Mouse (Mus musculus) liver, embryonic 11.5 days (tissue): ENCODE data around the gene Nudt10. TPM values are rescaled to one million over a fixed set of nuclear protein-coding genes. Genes with fewer than 3 reads are reported as not detected.
"Not testable (repeated sequence)": the region's sequence is repeated elsewhere in the genome, so short reads cannot be mapped to it uniquely, and the experiment has no call there.

Source experiments
- ATAC-seq: fragments of 200-750 bp; cut with Nextera tagmentation; replicated peaks from 2 replicates; pipeline ENCODE4 v1.8.0; 2017; ENCODE audit warnings: moderate number of reproducible peaks, mild to moderate bottlenecking, moderate TSS enrichment, moderate library complexity; ENCODE audit not compliant: low FRiP score
- DNase-seq: peaks from one replicate; pipeline ENCODE4 v3.0.0-alpha.2; 2017; ENCODE audit warnings: low spot score
- H3K27ac ChIP-seq: fragments of 300-500 bp; sonication (generic); 2 replicates; pipeline ENCODE4 v1.5.1; 2014; ENCODE audit warnings: mild to moderate bottlenecking, low read depth, low read length, control low read depth
- H3K27me3 ChIP-seq: fragments of 300-500 bp; sonication (generic); replicated peaks from 2 replicates; pipeline ENCODE4 v1.6.1; 2014; ENCODE audit warnings: low read length, mixed read lengths; ENCODE audit not compliant: control insufficient read depth, insufficient read depth
- H3K36me3 ChIP-seq: fragments of 300-500 bp; sonication (generic); 2 replicates; pipeline ENCODE4 v1.6.1; 2014; ENCODE audit warnings: mild to moderate bottlenecking, low read length, moderate library complexity, mixed read lengths; ENCODE audit not compliant: control insufficient read depth, insufficient read depth
- H3K4me1 ChIP-seq: fragments of 300-500 bp; sonication (generic); replicated peaks from 2 replicates; pipeline ENCODE4 v1.6.1; 2014; ENCODE audit warnings: low read length, mixed read lengths; ENCODE audit not compliant: control insufficient read depth, insufficient read depth
- H3K4me2 ChIP-seq: fragments of 300-500 bp; sonication (generic); 2 replicates; pipeline ENCODE4 v1.6.1; 2014; ENCODE audit warnings: mild to moderate bottlenecking, control low read depth, moderate library complexity
- H3K4me3 ChIP-seq: fragments of 300-500 bp; sonication (generic); 2 replicates; pipeline ENCODE4 v1.5.1; 2014; ENCODE audit warnings: low read depth, low read length, control low read depth
- H3K9ac ChIP-seq: fragments of 300-500 bp; sonication (generic); 2 replicates; pipeline ENCODE4 v1.6.1; 2014; ENCODE audit warnings: low read depth, low read length, control low read depth
- H3K9me3 ChIP-seq: fragments of 300-500 bp; sonication (generic); 2 replicates; pipeline ENCODE4 v1.6.1; 2016; ENCODE audit warnings: low read length, inconsistent platforms, mixed read lengths; ENCODE audit not compliant: control insufficient read depth
- WGBS: fragments of 180-500 bp; shearing (Covaris S2); extraction: QIAGEN DNeasy Blood & Tissue Kit; methylation state at CpG from one replicate; pipeline ENCODE4 v1.1.7; 2014; 5-methylcytosine and 5-hydroxymethylcytosine counted together
- polyA plus RNA-seq: library from polyadenylated mRNA; unstranded; fragments of >200 nt; fragmentation: Nextera tagmentation; extraction: Ambion mirVana; gene quantifications from 2 replicates; pipeline ENCODE4 v1.2.1, GENCODE M21; 2014

The Nudt10 gene
- polyA plus RNA-seq, result 2.2 and 3.1 TPM in 2 replicates

- not testable (repeated sequence) for H3K27me3 ChIP-seq, H3K27ac ChIP-seq, DNase-seq, H3K36me3 ChIP-seq, H3K9ac ChIP-seq, H3K4me3 ChIP-seq, H3K9me3 ChIP-seq, H3K4me1 ChIP-seq
- WGBS, result no CpG with 5 or more reads among the region's 116 CpGs
- peak; percentile 71 for ATAC-seq
- H3K4me2 ChIP-seq, result peak within 1 kb of the TSS; percentile 10; the same call in 1 of the 2 replicates
Observed at GRCm38 (mm10) chrX:6172823-6173640, at the start of gene Nudt10. TSS of gene Nudt10 (minus strand) at chrX:6173015.

GRCm38 (mm10) chrX:6172136-6172822 lies 536 bp downstream of the Nudt10 start:
- peak; percentile 34; the same call in 1 of the 2 replicates for ATAC-seq

GRCm38 (mm10) chrX:6171718-6172117 lies 1.1 kb downstream of the Nudt10 start:
- no peaks in the 10 kb centered on the region for H3K9me3 ChIP-seq
- H3K9ac ChIP-seq, result no peak overlapping the region
- H3K36me3 ChIP-seq, result no peaks in the 10 kb centered on the region
- H3K27ac ChIP-seq, result no peak overlapping the region
- WGBS, result 23% methylated on average over 10 of the region's 12 CpGs
- H3K4me1 ChIP-seq, result no peaks in the 10 kb centered on the region
- ATAC-seq, result no peak
- no peak for DNase-seq
- H3K4me3 ChIP-seq, result no peak overlapping the region
- no peaks in the 10 kb centered on the region for H3K27me3 ChIP-seq
- H3K4me2 ChIP-seq, result peak overlapping the region; percentile 10; the same call in 1 of the 2 replicates

More at GRCm38 (mm10) chrX:6172136-6172822, 536 bp downstream of the Nudt10 start:
- H3K4me2 ChIP-seq, result peak overlapping the region; percentile 10; the same call in 1 of the 2 replicates
- H3K27me3 ChIP-seq, H3K9ac ChIP-seq, H3K4me3 ChIP-seq, H3K9me3 ChIP-seq, H3K4me1 ChIP-seq, H3K36me3 ChIP-seq, DNase-seq, H3K27ac ChIP-seq: not testable (repeated sequence)
- WGBS, result no CpG with 5 or more reads among the region's 64 CpGs

Other genes with a start within 250 kb of the Nudt10 start
- 1.5 and 1.9 TPM in 2 replicates for gene Nudt11, start 125.6 kb downstream of the Nudt10 start, polyA plus RNA-seq
- gene AU022751, start 89.6 kb downstream of the Nudt10 start, polyA plus RNA-seq, result not detected in 2 replicates
- gene Bmp15, start 147.7 kb upstream of the Nudt10 start, polyA plus RNA-seq, result not detected in 2 replicates
- gene Shroom4, start 226.8 kb upstream of the Nudt10 start, polyA plus RNA-seq, result 2.8 and 3.0 TPM in 2 replicates